Mouse (Mus musculus) spleen, adult 10 weeks (tissue): Measurements from ENCODE around the gene Tapt1. TPM values are rescaled to one million over a fixed set of nuclear protein-coding genes. Genes with fewer than 3 reads are reported as not detected.

Source experiments
- polyA plus RNA-seq: library from polyadenylated mRNA; stranded (reverse); fragments of 350-450 nt; fragmentation: Illumina TruSeq; extraction: RNeasy Lipid Tissue Mini Kit (QIAGEN cat#74804); gene quantifications from one replicate; pipeline ENCODE4 v1.2.3, GENCODE M21; 2015; ENCODE audit warnings: low replicate concordance; ENCODE audit not compliant: insufficient read depth

Gene Tapt1
- 91.7 TPM for polyA plus RNA-seq

GRCm38 (mm10) chr5:44226521-44227461, at the start of gene Tapt1:
Gene Tapt1 (minus strand): TSS chr5:44226626.

Other genes with a start within 250 kb of the Tapt1 start
- gene Fgfbp1, start 244.8 kb downstream of the Tapt1 start, polyA plus RNA-seq: not detected
- gene Prom1, start 124.6 kb downstream of the Tapt1 start, polyA plus RNA-seq: 2.4 TPM